9 mouse cellular contexts compared by ENCODE assay signal in the genomic region with DNA sequence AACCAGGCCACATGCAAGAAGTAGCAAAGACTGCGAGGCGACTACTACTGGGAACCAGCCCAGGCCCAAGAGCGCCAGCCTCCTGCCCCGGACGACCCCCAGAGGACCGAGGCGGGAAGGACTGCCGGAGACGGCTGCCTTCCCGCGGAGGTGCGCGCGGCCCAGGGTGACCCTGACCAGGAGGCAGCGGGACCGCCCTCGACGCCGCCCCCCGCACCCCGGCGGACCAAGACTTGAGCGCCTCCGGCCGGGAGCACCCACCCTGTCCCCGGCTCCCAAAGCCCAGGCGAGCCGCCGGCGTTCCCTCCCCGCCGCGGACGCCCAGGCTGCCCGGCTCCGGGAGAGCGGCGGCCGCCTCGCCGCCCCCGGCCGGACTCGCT. TPM values are rescaled to one million over a fixed set of nuclear protein-coding genes. Genes with fewer than 3 reads are reported as not detected.
A peak's percentile ranks its signal among the peaks of the same experiment; 100 is the strongest.
DNase-seq lines count a peak whose midpoint lies in the region; ATAC-seq lines count a peak whose summit lies in the region.
"Had no signal": no experiment of that assay in that cellular context is flagged by ENCODE, and none has a peak within 500 bp of the region (broad histone marks: within the 10 kb centered on the region; RNA-seq: fewer than 3 reads in every experiment).

No protein-coding gene starts in this region.

- H3K27ac ChIP-seq in heart, embryonic 10.5 days = peak overlapping the region; percentile 98

- DNase-seq in thymus, adult 18-20 months = peak; percentile 41 to 45
- DNase-seq in thymus, postnatal 0 days (ENCODE audit: low spot score) = no peak
- peak; percentile 85 for DNase-seq in heart, embryonic 10.5 days (ENCODE audit: low spot score)
- DNase-seq in kidney, adult 9 months = peak; percentile 75
- DNase-seq in lung, postnatal 10 days = peak; percentile 60
- DNase-seq in retina, postnatal 1 day = peak; percentile 57
- DNase-seq in layer of hippocampus, adult 18-20 months (ENCODE audit: low spot score in 2 of 2) = no peak

- no peaks in the 10 kb centered on the region for H3K27me3 ChIP-seq in heart, embryonic 10.5 days (ENCODE audit: insufficient read depth, poor library complexity, severe bottlenecking)

- H3K4me1 ChIP-seq in heart, embryonic 10.5 days = peaks cover 23% of the 10 kb centered on the region

- peak overlapping the region; percentile 99 for H3K4me3 ChIP-seq in heart, embryonic 10.5 days

- peak; percentile 31 for ATAC-seq in common myeloid progenitor, adult 5-6 weeks (replicated peaks; ENCODE audit: low read depth, poor library complexity, severe bottlenecking)

- peaks cover 41% of the 10 kb centered on the region for H3K36me3 ChIP-seq in heart, embryonic 10.5 days

- H3K9me3 ChIP-seq in heart, embryonic 10.5 days = peaks cover 16% of the 10 kb centered on the region

- 1% methylated on average over 43 of the region's 44 CpGs for WGBS in heart, embryonic 10.5 days

RNA-seq across cellular contexts. Expression of a gene that starts 1.1 kb away (rescaled TPM):
- 6.6 and 7.0 TPM in 2 replicates for polyA plus RNA-seq in thymus, postnatal 0 days (2015; fragmentation: Nextera tagmentation; extraction: Ambion mirVana)
- 12.9 and 39.4 TPM in 2 replicates for total RNA-seq in common myeloid progenitor, adult 5-6 weeks (2017)
- polyA plus RNA-seq in heart, embryonic 10.5 days (2016; fragmentation: Nextera tagmentation; extraction: Ambion mirVana) = 13.0 and 13.8 TPM in 2 replicates
- 10 to 100 TPM; 20.1 to 21.6 TPM for total RNA-seq in layer of hippocampus, adult 18-20 months (2021)

RNA-seq across cellular contexts. Expression of a gene that starts 25.9 kb away (rescaled TPM):
- 42.5 and 44.3 TPM in 2 replicates for polyA plus RNA-seq in thymus, postnatal 0 days (2015; fragmentation: Nextera tagmentation; extraction: Ambion mirVana)
- total RNA-seq in common myeloid progenitor, adult 5-6 weeks (2017) = 55.9 and 57.4 TPM in 2 replicates
- polyA plus RNA-seq in heart, embryonic 10.5 days (2016; fragmentation: Nextera tagmentation; extraction: Ambion mirVana) = 37.5 and 46.3 TPM in 2 replicates
- 10 to 100 TPM; 67.4 to 67.9 TPM for total RNA-seq in layer of hippocampus, adult 18-20 months (2021)

RNA-seq across cellular contexts. Expression of a gene that starts 26.1 kb away (rescaled TPM):
- 2.8 and 3.5 TPM in 2 replicates for polyA plus RNA-seq in thymus, postnatal 0 days (2015; fragmentation: Nextera tagmentation; extraction: Ambion mirVana)
- 0.68 and 1.1 TPM in 2 replicates for total RNA-seq in common myeloid progenitor, adult 5-6 weeks (2017)
- 9.5 and 10.2 TPM in 2 replicates for polyA plus RNA-seq in heart, embryonic 10.5 days (2016; fragmentation: Nextera tagmentation; extraction: Ambion mirVana)
- total RNA-seq in layer of hippocampus, adult 18-20 months (2021) = 10 to 100 TPM in 1 of 2 experiments, 1 to 10 TPM in 1; 9.5 to 10.4 TPM

RNA-seq across cellular contexts. Expression of a gene that starts 41.4 kb away (rescaled TPM):
- polyA plus RNA-seq in thymus, postnatal 0 days (2015; fragmentation: Nextera tagmentation; extraction: Ambion mirVana) = 55.2 and 62.1 TPM in 2 replicates
- 18.3 and 31.8 TPM in 2 replicates for total RNA-seq in common myeloid progenitor, adult 5-6 weeks (2017)
- 44.2 and 46.6 TPM in 2 replicates for polyA plus RNA-seq in heart, embryonic 10.5 days (2016; fragmentation: Nextera tagmentation; extraction: Ambion mirVana)
- 10 to 100 TPM; 76.7 to 80.5 TPM for total RNA-seq in layer of hippocampus, adult 18-20 months (2021)

RNA-seq across cellular contexts. Expression of a gene that starts 53.3 kb away (rescaled TPM):
- 10.8 and 16.1 TPM in 2 replicates for polyA plus RNA-seq in thymus, postnatal 0 days (2015; fragmentation: Nextera tagmentation; extraction: Ambion mirVana)
- 2.8 and 5.9 TPM in 2 replicates for total RNA-seq in common myeloid progenitor, adult 5-6 weeks (2017)
- 4.7 and 5.2 TPM in 2 replicates for polyA plus RNA-seq in heart, embryonic 10.5 days (2016; fragmentation: Nextera tagmentation; extraction: Ambion mirVana)
- total RNA-seq in layer of hippocampus, adult 18-20 months (2021) = 1 to 10 TPM in 1 of 2 experiments, not detected in 1; 1.6 TPM
- total RNA-seq: gastrocnemius, postnatal 36 days had no signal

Comparison
In these comparisons a context has a peak if more than half of its experiments do, and no peak if none do; other contexts are left out.
1. DNase-seq: peak in thymus, adult 18-20 months (2 of 2), heart, embryonic 10.5 days (single experiment), kidney, adult 9 months (single experiment), lung, postnatal 10 days (single experiment) and retina, postnatal 1 day (single experiment); none in thymus, postnatal 0 days (single experiment) and layer of hippocampus, adult 18-20 months (0 of 2).